27 mouse cellular contexts compared by ENCODE assay signal in genomic region chr16:47859840-47860239, GRCm38 (mm10).
A peak's percentile ranks its signal among the peaks of the same experiment; 100 is the strongest.
DNase-seq lines count a peak whose midpoint lies in the region; ATAC-seq lines count a peak whose summit lies in the region.
"Had no signal": no experiment of that assay in that cellular context is flagged by ENCODE, and none has a peak within 500 bp of the region (broad histone marks: within the 10 kb centered on the region; RNA-seq: fewer than 3 reads in every experiment).

No protein-coding gene starts in this region.

- 0 out of 2 replicates have a peak, but pooled peaks have one; percentile 41 for ATAC-seq in forebrain, embryonic 13.5 days
- ATAC-seq in forebrain, embryonic 16.5 days = no peak
- ATAC-seq in forebrain, embryonic 15.5 days (replicated peaks) = peak; percentile 71; the same call in 1 of the 2 replicates
- no peak for ATAC-seq in forebrain, embryonic 12.5 days (ENCODE audit: low FRiP score)
- ATAC-seq in frontal cortex, adult (ENCODE audit: low TSS enrichment) = 0 out of 2 replicates have a peak, but pooled peaks have one; percentile 27
- ATAC-seq in midbrain, embryonic 14.5 days (ENCODE audit: low FRiP score, low TSS enrichment) = no peak
- ATAC-seq in midbrain, embryonic 15.5 days (replicated peaks) = no peak
- ATAC-seq: activated CD4-positive, CD25-positive, alpha-beta regulatory T cell, adult 4 months; CD4-positive, CD25-positive, alpha-beta regulatory T cell, adult 4 months; Patski had no signal

- H3K27ac ChIP-seq in forebrain, embryonic 13.5 days = no peak overlapping the region
- H3K27ac ChIP-seq in forebrain, embryonic 16.5 days (ENCODE audit: low read length) = no peak overlapping the region
- no peak overlapping the region for H3K27ac ChIP-seq in forebrain, embryonic 15.5 days (replicated peaks)
- H3K27ac ChIP-seq in forebrain, embryonic 12.5 days = no peak overlapping the region
- no peak overlapping the region for H3K27ac ChIP-seq in midbrain, embryonic 14.5 days (replicated peaks; ENCODE audit: low read depth, low read length)
- no peak overlapping the region for H3K27ac ChIP-seq in midbrain, embryonic 15.5 days
- H3K27ac ChIP-seq: embryonic facial prominence, embryonic 13.5 days; embryonic facial prominence, embryonic 15.5 days had no signal

- 86% methylated on average over 3 of the region's 3 CpGs for WGBS in forebrain, embryonic 13.5 days
- WGBS in forebrain, embryonic 16.5 days = 75% methylated on average over 3 of the region's 3 CpGs
- 76% methylated on average over 3 of the region's 3 CpGs for WGBS in forebrain, embryonic 15.5 days
- WGBS in forebrain, embryonic 12.5 days = 84% methylated on average over 3 of the region's 3 CpGs
- 86% methylated on average over 3 of the region's 3 CpGs for WGBS in midbrain, embryonic 14.5 days
- WGBS in midbrain, embryonic 15.5 days = 85% methylated on average over 3 of the region's 3 CpGs

- H3K9ac ChIP-seq in forebrain, embryonic 13.5 days = no peak overlapping the region
- no peak overlapping the region for H3K9ac ChIP-seq in forebrain, embryonic 16.5 days (replicated peaks; ENCODE audit: low read depth, low read length)
- no peak overlapping the region for H3K9ac ChIP-seq in forebrain, embryonic 15.5 days (replicated peaks)
- no peak overlapping the region for H3K9ac ChIP-seq in forebrain, embryonic 12.5 days
- no peak overlapping the region for H3K9ac ChIP-seq in midbrain, embryonic 14.5 days (replicated peaks; ENCODE audit: low read length)
- H3K9ac ChIP-seq in midbrain, embryonic 15.5 days = no peak overlapping the region
- H3K9ac ChIP-seq: embryonic facial prominence, embryonic 13.5 days; embryonic facial prominence, embryonic 15.5 days had no signal

- DNase-seq in frontal cortex, postnatal 14 days (ENCODE audit: low spot score in 2 of 2) = no peak
- DNase-seq in midbrain, embryonic 14.5 days = peak; percentile 26
- DNase-seq: adrenal gland, adult 8-10 months; adrenal gland, postnatal 14 days; adrenal gland, postnatal 36 days; B cell, adult 2 months; cerebellum, adult 11 months; cerebellum, adult 18-20 months; cerebellum, adult 8-10 months; cerebellum, adult 9-11 months; cerebellum, postnatal 14 days; cerebellum, postnatal 36 days; embryo, embryonic 11 days had no signal

- no peaks in the 10 kb centered on the region for H3K4me1 ChIP-seq in forebrain, embryonic 13.5 days
- H3K4me1 ChIP-seq in forebrain, embryonic 16.5 days (replicated peaks; ENCODE audit: control insufficient read depth, insufficient read depth, low read length) = no peaks in the 10 kb centered on the region
- no peaks in the 10 kb centered on the region for H3K4me1 ChIP-seq in forebrain, embryonic 15.5 days
- no peaks in the 10 kb centered on the region for H3K4me1 ChIP-seq in forebrain, embryonic 12.5 days
- no peaks in the 10 kb centered on the region for H3K4me1 ChIP-seq in midbrain, embryonic 14.5 days (ENCODE audit: control insufficient read depth, insufficient read depth, low read length)
- H3K4me1 ChIP-seq in midbrain, embryonic 15.5 days = no peaks in the 10 kb centered on the region
- H3K4me1 ChIP-seq: embryonic facial prominence, embryonic 13.5 days; embryonic facial prominence, embryonic 15.5 days had no signal

- H3K4me3 ChIP-seq in forebrain, embryonic 13.5 days = no peak overlapping the region
- H3K4me3 ChIP-seq in forebrain, embryonic 16.5 days (replicated peaks; ENCODE audit: low read length) = no peak overlapping the region
- no peak overlapping the region for H3K4me3 ChIP-seq in forebrain, embryonic 15.5 days
- no peak overlapping the region for H3K4me3 ChIP-seq in forebrain, embryonic 12.5 days (replicated peaks)
- H3K4me3 ChIP-seq in midbrain, embryonic 14.5 days (replicated peaks; ENCODE audit: low read depth, low read length) = no peak overlapping the region
- H3K4me3 ChIP-seq in midbrain, embryonic 15.5 days = no peak overlapping the region
- H3K4me3 ChIP-seq: embryonic facial prominence, embryonic 13.5 days; embryonic facial prominence, embryonic 15.5 days; erythroblast, embryonic 14.5 days had no signal

- no peaks in the 10 kb centered on the region for H3K36me3 ChIP-seq in forebrain, embryonic 13.5 days (ENCODE audit: poor library complexity, severe bottlenecking)
- H3K36me3 ChIP-seq in forebrain, embryonic 16.5 days (ENCODE audit: control insufficient read depth, insufficient read depth) = no peaks in the 10 kb centered on the region
- H3K36me3 ChIP-seq in forebrain, embryonic 15.5 days = no peaks in the 10 kb centered on the region
- H3K36me3 ChIP-seq in forebrain, embryonic 12.5 days (replicated peaks) = no peaks in the 10 kb centered on the region
- no peaks in the 10 kb centered on the region for H3K36me3 ChIP-seq in midbrain, embryonic 14.5 days (ENCODE audit: control insufficient read depth, insufficient read depth, low read length)
- H3K36me3 ChIP-seq in midbrain, embryonic 15.5 days (replicated peaks) = no peaks in the 10 kb centered on the region
- H3K36me3 ChIP-seq: embryonic facial prominence, embryonic 13.5 days; embryonic facial prominence, embryonic 15.5 days; G1E had no signal

- no peak overlapping the region for H3K4me2 ChIP-seq in forebrain, embryonic 13.5 days
- H3K4me2 ChIP-seq in forebrain, embryonic 16.5 days (ENCODE audit: low read length) = no peak overlapping the region
- H3K4me2 ChIP-seq in forebrain, embryonic 15.5 days (replicated peaks) = no peak overlapping the region
- no peak overlapping the region for H3K4me2 ChIP-seq in forebrain, embryonic 12.5 days
- no peak overlapping the region for H3K4me2 ChIP-seq in midbrain, embryonic 14.5 days (ENCODE audit: low read length)
- H3K4me2 ChIP-seq in midbrain, embryonic 15.5 days = no peak overlapping the region
- H3K4me2 ChIP-seq: embryonic facial prominence, embryonic 13.5 days; embryonic facial prominence, embryonic 15.5 days had no signal

- no peaks in the 10 kb centered on the region for H3K27me3 ChIP-seq in forebrain, embryonic 13.5 days
- no peaks in the 10 kb centered on the region for H3K27me3 ChIP-seq in forebrain, embryonic 16.5 days (replicated peaks; ENCODE audit: control insufficient read depth, insufficient read depth, low read length)
- no peaks in the 10 kb centered on the region for H3K27me3 ChIP-seq in forebrain, embryonic 15.5 days
- no peaks in the 10 kb centered on the region for H3K27me3 ChIP-seq in forebrain, embryonic 12.5 days
- H3K27me3 ChIP-seq in midbrain, embryonic 14.5 days (ENCODE audit: control insufficient read depth, insufficient read depth, low read length) = no peaks in the 10 kb centered on the region
- H3K27me3 ChIP-seq in midbrain, embryonic 15.5 days (replicated peaks) = no peaks in the 10 kb centered on the region
- H3K27me3 ChIP-seq: CH12.LX; embryonic facial prominence, embryonic 13.5 days; embryonic facial prominence, embryonic 15.5 days; Patski had no signal

- no peaks in the 10 kb centered on the region for H3K9me3 ChIP-seq in forebrain, embryonic 13.5 days (replicated peaks)
- no peaks in the 10 kb centered on the region for H3K9me3 ChIP-seq in forebrain, embryonic 16.5 days (ENCODE audit: control insufficient read depth, low read length)
- no peaks in the 10 kb centered on the region for H3K9me3 ChIP-seq in forebrain, embryonic 15.5 days
- H3K9me3 ChIP-seq in forebrain, embryonic 12.5 days = no peaks in the 10 kb centered on the region
- H3K9me3 ChIP-seq in midbrain, embryonic 14.5 days (ENCODE audit: control insufficient read depth, low read length) = no peaks in the 10 kb centered on the region
- no peaks in the 10 kb centered on the region for H3K9me3 ChIP-seq in midbrain, embryonic 15.5 days
- H3K9me3 ChIP-seq: embryonic facial prominence, embryonic 13.5 days; embryonic facial prominence, embryonic 15.5 days; G1E had no signal

Comparison
In these comparisons a context has a peak if more than half of its experiments do, and no peak if none do; other contexts are left out.
1. ATAC-seq: peak in forebrain, embryonic 13.5 days (single experiment), forebrain, embryonic 15.5 days (single experiment) and frontal cortex, adult (single experiment); none in forebrain, embryonic 16.5 days (single experiment), forebrain, embryonic 12.5 days (single experiment), midbrain, embryonic 14.5 days (single experiment) and midbrain, embryonic 15.5 days (single experiment).